ENCODE assay signal across 16 mouse cellular contexts in genomic region chr8:119952747-119953146, GRCm38 (mm10). TPM values are rescaled to one million over a fixed set of nuclear protein-coding genes. Genes with fewer than 3 reads are reported as not detected.
DNase-seq lines count a peak whose midpoint lies in the region; TF ChIP-seq lines count a peak whose summit lies in the region.
"Had no signal": no experiment of that assay in that cellular context is flagged by ENCODE, and none has a peak within 500 bp of the region (broad histone marks: within the 10 kb centered on the region; RNA-seq: fewer than 3 reads in every experiment).

No protein-coding gene starts in this region.

- no peak overlapping the region for H3K4me3 ChIP-seq in olfactory bulb, adult 2 months (ENCODE audit: insufficient read depth, low read depth, low read length)
- H3K4me3 ChIP-seq: embryonic facial prominence, embryonic 15.5 days; forebrain, embryonic 12.5 days; heart, embryonic 13.5 days had no signal

- no peak for TF ChIP-seq CTCF in olfactory bulb, adult 2 months (IDR thresholded peaks at IDR 0.05; ENCODE audit: insufficient read depth, low read depth, low read length)

- H3K4me1 ChIP-seq in olfactory bulb, adult 2 months (ENCODE audit: control insufficient read depth, insufficient read depth, low read length) = peaks cover 55% of the 10 kb centered on the region
- H3K4me1 ChIP-seq: heart, embryonic 13.5 days had no signal

- WGBS in olfactory bulb, adult 2 months = 17% methylated on average over 5 of the region's 5 CpGs

- intact Hi-C loops in left cerebral cortex, postnatal 4 days (cut with DNase I) = no loop called here

- peak; percentile 61 for DNase-seq in left cerebral cortex, adult 11 months (ENCODE audit: low spot score)
- DNase-seq in left cerebral cortex, postnatal 4 days = no peak
- DNase-seq in brain, adult 2 months (ENCODE audit: low read depth, low spot score) = peak; percentile 93
- peak; percentile 35 for DNase-seq in layer of hippocampus, adult 9-10 months (ENCODE audit: low spot score)
- DNase-seq in cerebellum, postnatal 25 days = no peak
- no peak for DNase-seq in thymus, adult 18-20 months
- DNase-seq: cerebellum, adult 11-12 months; kidney, adult 9 months; lung, embryonic 14.5 days; midbrain, embryonic 14.5 days had no signal

- no peak for TF ChIP-seq POLR2A in olfactory bulb, adult 2 months (IDR thresholded peaks at IDR 0.05; ENCODE audit: insufficient read depth, low read depth, low read length)

- peak overlapping the region; percentile 5 for H3K27ac ChIP-seq in olfactory bulb, adult 2 months (ENCODE audit: insufficient read depth, low read depth, low read length)
- H3K27ac ChIP-seq: embryonic facial prominence, embryonic 15.5 days; forebrain, embryonic 12.5 days; heart, embryonic 13.5 days; macrophage had no signal

RNA-seq across cellular contexts. Expression of gene Crispld2, which starts 39.5 kb away (rescaled TPM):
- total RNA-seq in left cerebral cortex, postnatal 4 days (2021) = 1 to 10 TPM; 1.7 to 1.8 TPM
- not detected in 2 replicates for polyA plus RNA-seq in olfactory bulb, adult 2 months (2012; ENCODE audit: insufficient read depth, insufficient read length, low replicate concordance, missing spikeins)
- total RNA-seq: common myeloid progenitor, adult 5-6 weeks had no signal

RNA-seq across cellular contexts. Expression of gene Gm20388, which starts 42.1 kb away (rescaled TPM):
- 10 to 100 TPM in 1 of 2 experiments, 1 to 10 TPM in 1; 6.5 to 12.8 TPM for total RNA-seq in left cerebral cortex, postnatal 4 days (2021)
- not detected in 2 replicates for polyA plus RNA-seq in olfactory bulb, adult 2 months (2012; ENCODE audit: insufficient read depth, insufficient read length, low replicate concordance, missing spikeins)
- polyA plus RNA-seq: forebrain, embryonic 12.5 days; heart, embryonic 13.5 days; lung, embryonic 14.5 days had no signal

RNA-seq across cellular contexts. Expression of gene Usp10, which starts 42.6 kb away (rescaled TPM):
- total RNA-seq in left cerebral cortex, postnatal 4 days (2021) = 100 to 1,000 TPM; 150 to 152 TPM
- polyA plus RNA-seq in olfactory bulb, adult 2 months (2012; ENCODE audit: insufficient read depth, insufficient read length, low replicate concordance, missing spikeins) = not detected in 2 replicates

Comparison
In these comparisons a context has a peak if more than half of its experiments do, and no peak if none do; other contexts are left out.
1. DNase-seq: peak in left cerebral cortex, adult 11 months (single experiment), brain, adult 2 months (single experiment) and layer of hippocampus, adult 9-10 months (single experiment); none in left cerebral cortex, postnatal 4 days (single experiment), cerebellum, postnatal 25 days (0 of 2) and thymus, adult 18-20 months (0 of 2).